Mouse (Mus musculus): ENCODE results near the gene Mfsd6. TPM values are rescaled to one million over a fixed set of nuclear protein-coding genes. Genes with fewer than 3 reads are reported as not detected.

Gene Mfsd6
- polyA plus RNA-seq, 1 experiment from 2014 or later, result 12.1 TPM

DNA sequence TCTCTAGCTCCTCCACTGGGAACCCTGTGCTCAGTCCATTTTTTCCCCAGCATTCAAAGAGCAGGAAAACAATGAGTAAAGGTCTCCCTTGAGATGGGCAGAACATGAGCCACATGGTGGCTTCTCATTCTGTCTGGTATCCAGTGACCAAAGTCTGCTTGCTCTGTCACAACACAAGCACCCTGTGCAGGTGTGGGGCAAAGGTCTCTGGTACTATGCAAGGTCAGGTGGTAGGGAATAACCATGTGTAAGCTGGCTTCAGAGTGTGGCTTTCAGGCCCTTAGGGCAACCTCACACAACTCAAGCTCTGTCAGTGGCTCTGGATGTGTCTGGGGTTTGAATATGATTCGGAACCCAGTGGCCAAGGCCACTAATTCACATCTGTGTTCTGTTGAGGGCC, 22.7 kb upstream of the Mfsd6 start:
- Histone ChIP-seq H3K9ac (ENCODE audit: low read depth, low read length) (no peak overlapping the region), H3K4me2 (ENCODE audit: low read length) (no peak overlapping the region), H3K9me3 (replicated peaks; ENCODE audit: control insufficient read depth, low read length, poor library complexity, severe bottlenecking) (no peaks in the 10 kb centered on the region), H3K4me1 (ENCODE audit: control insufficient read depth, insufficient read depth, low read length) (no peaks in the 10 kb centered on the region), H3K27ac (ENCODE audit: low read length) (no peak overlapping the region), H3K4me3 (ENCODE audit: low read depth, low read length) (no peak overlapping the region), H3K27me3 (ENCODE audit: control insufficient read depth, insufficient read depth, low read depth, low read length) (no peaks in the 10 kb centered on the region), H3K36me3 (ENCODE audit: control insufficient read depth, insufficient read depth, low read length) (no peaks in the 10 kb centered on the region)
- 90% methylated on average over 1 of the region's 1 CpGs for WGBS
- no peak for ATAC-seq

DNA sequence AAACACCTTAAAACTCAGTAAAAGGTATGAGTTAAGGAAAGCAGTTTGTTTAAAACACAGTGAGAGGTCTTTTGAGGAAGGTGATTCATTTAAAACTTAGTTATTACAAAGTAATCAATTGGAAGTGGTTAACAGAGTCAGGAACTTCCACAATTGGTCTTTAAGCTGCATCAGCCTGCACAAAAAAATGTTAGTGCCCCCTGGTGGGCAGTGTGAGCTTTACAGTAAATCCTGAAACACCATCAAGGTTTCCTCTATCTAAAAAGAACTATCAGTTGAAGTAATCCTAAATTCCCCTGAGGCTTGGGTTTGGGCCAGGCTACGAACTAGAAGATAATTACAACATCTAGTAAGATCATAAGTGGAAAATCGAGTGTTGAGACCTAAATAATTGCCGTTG, 21.0 kb upstream of the Mfsd6 start:
- H3K4me3 ChIP-seq (ENCODE audit: low read depth, low read length), result no peak overlapping the region
- H3K27me3 ChIP-seq (ENCODE audit: control insufficient read depth, insufficient read depth, low read depth, low read length), result no peaks in the 10 kb centered on the region
- ATAC-seq, result no peak
- no peak overlapping the region for H3K4me2 ChIP-seq (ENCODE audit: low read length)
- no peaks in the 10 kb centered on the region for H3K4me1 ChIP-seq (ENCODE audit: control insufficient read depth, insufficient read depth, low read length)
- H3K9ac ChIP-seq (ENCODE audit: low read depth, low read length), result no peak overlapping the region
- no peaks in the 10 kb centered on the region for H3K9me3 ChIP-seq (replicated peaks; ENCODE audit: control insufficient read depth, low read length, poor library complexity, severe bottlenecking)
- 23% methylated on average over 3 of the region's 3 CpGs for WGBS
- H3K27ac ChIP-seq (ENCODE audit: low read length), result no peak overlapping the region
- no peaks in the 10 kb centered on the region for H3K36me3 ChIP-seq (ENCODE audit: control insufficient read depth, insufficient read depth, low read length)

DNA sequence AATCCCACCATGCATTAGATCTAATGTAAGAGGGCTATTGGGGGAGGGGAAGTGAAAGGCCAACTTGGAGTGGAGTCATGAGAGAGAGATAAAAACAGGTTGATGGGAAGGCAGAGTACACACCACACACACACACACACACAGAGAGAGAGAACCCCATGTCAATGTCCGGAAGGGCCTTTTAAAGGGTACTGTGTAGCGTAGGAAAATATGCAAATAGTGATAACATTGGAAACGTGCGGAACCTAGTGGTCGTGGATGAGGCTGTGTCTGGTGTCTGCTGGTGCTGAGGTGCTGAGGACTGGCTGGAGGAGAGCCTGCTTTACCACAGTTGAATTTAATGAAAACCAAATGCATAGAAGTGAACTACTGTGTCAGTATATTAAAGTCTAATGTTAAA, 15.3 kb upstream of the Mfsd6 start:
- no peak overlapping the region for H3K4me3 ChIP-seq (ENCODE audit: low read depth, low read length)

DNA sequence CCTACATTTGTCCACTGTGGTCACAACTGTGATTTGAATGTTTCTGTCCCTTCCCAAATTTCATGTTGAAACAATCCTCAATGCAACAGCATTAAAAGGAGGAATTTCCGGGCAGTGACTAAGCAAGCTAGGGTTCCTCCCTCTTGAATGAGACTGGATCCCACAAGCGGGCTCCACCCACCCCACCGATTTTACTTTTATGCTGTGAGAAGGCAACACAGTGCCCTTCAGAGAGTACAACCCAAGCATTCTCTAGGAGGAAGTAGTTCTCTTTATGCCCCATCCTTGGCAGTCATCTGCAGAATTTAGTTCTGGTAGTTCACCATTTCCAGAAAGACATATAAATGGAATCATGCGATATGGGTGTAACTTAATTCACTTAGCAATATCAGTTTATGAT, 6.9 kb upstream of the Mfsd6 start:
- H3K36me3 ChIP-seq (ENCODE audit: control insufficient read depth, insufficient read depth, low read length), result no peaks in the 10 kb centered on the region
- no peak overlapping the region for H3K27ac ChIP-seq (ENCODE audit: low read length)
- no peaks in the 10 kb centered on the region for H3K9me3 ChIP-seq (replicated peaks; ENCODE audit: control insufficient read depth, low read length, poor library complexity, severe bottlenecking)
- H3K4me3 ChIP-seq (ENCODE audit: low read depth, low read length), result no peak overlapping the region
- no peak for ATAC-seq
- H3K27me3 ChIP-seq (ENCODE audit: control insufficient read depth, insufficient read depth, low read depth, low read length), result no peaks in the 10 kb centered on the region
- H3K9ac ChIP-seq (ENCODE audit: low read depth, low read length), result no peak overlapping the region
- no peak overlapping the region for H3K4me2 ChIP-seq (ENCODE audit: low read length)
- no peaks in the 10 kb centered on the region for H3K4me1 ChIP-seq (ENCODE audit: control insufficient read depth, insufficient read depth, low read length)
- 84% methylated on average over 4 of the region's 4 CpGs for WGBS

More for the DNA sequence above, 15.3 kb upstream of the Mfsd6 start:
- ATAC-seq, result no peak
- no peaks in the 10 kb centered on the region for H3K27me3 ChIP-seq (ENCODE audit: control insufficient read depth, insufficient read depth, low read depth, low read length)
- no peak overlapping the region for H3K9ac ChIP-seq (ENCODE audit: low read depth, low read length)
- H3K9me3 ChIP-seq (replicated peaks; ENCODE audit: control insufficient read depth, low read length, poor library complexity, severe bottlenecking), result no peaks in the 10 kb centered on the region
- H3K36me3 ChIP-seq (ENCODE audit: control insufficient read depth, insufficient read depth, low read length), result no peaks in the 10 kb centered on the region
- no peaks in the 10 kb centered on the region for H3K4me1 ChIP-seq (ENCODE audit: control insufficient read depth, insufficient read depth, low read length)
- H3K27ac ChIP-seq (ENCODE audit: low read length), result no peak overlapping the region
- WGBS, result 84% methylated on average over 5 of the region's 5 CpGs
- H3K4me2 ChIP-seq (ENCODE audit: low read length), result no peak overlapping the region

DNA sequence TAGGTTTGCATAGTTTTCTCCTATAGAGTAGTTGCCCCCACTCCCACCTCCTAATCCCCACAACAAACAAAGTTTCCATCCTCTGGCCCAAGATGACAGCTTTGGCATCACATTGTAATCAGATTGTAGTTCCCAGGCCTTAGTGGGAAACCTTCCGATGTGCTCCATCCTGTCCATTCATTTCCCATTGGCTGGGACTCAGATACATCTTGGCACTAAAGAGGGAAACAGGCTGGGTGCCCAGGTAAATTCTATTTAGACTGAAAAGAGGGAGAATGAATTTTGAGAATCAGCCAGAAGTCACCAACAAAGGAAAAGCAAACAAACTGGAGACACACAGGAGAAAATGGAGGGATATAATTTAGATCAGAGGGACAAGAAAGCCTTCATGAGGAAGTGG, 3.0 kb upstream of the Mfsd6 start:
- Histone ChIP-seq H3K36me3 (ENCODE audit: control insufficient read depth, insufficient read depth, low read length) (no peaks in the 10 kb centered on the region), H3K9ac (ENCODE audit: low read depth, low read length) (no peak overlapping the region), H3K4me2 (ENCODE audit: low read length) (no peak overlapping the region), H3K4me3 (ENCODE audit: low read depth, low read length) (no peak overlapping the region), H3K9me3 (replicated peaks; ENCODE audit: control insufficient read depth, low read length, poor library complexity, severe bottlenecking) (no peaks in the 10 kb centered on the region), H3K27me3 (ENCODE audit: control insufficient read depth, insufficient read depth, low read depth, low read length) (no peaks in the 10 kb centered on the region), H3K27ac (ENCODE audit: low read length) (no peak overlapping the region), H3K4me1 (ENCODE audit: control insufficient read depth, insufficient read depth, low read length) (peaks cover 8% of the 10 kb centered on the region; the same call in 1 of the 2 replicates)
- WGBS, result 75% methylated on average over 1 of the region's 1 CpGs
- ATAC-seq, result no peak

DNA sequence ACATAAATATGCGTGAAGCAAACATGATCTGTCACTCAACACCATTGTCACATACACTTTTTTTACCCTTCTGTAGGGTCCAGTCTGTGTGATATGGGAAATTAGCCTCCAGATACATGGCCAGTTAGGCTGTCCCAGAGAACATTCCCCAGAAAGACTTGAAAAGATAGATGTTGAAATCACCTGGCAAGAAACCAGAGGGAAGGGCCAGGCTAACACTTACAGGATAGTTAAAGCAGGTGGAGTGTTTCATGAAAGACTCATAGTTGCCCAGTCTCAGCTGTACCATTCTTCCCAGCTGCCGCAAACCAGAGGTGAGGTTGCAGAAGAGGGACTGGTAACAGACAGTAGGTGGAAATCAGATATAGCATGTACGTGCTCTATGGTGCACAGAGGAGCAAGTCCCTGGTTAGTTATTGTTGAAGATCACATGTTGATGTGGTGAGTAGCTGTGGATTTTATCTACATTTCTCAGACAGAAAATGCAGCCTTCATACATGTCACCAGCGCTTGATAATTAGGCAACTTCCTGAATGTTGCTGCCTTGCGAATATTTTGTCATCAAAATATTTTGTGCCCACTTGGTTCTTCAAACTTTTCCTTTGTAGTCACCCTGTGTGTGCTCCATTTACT, 1.7 kb upstream of the Mfsd6 start:
- Histone ChIP-seq H3K4me2 (ENCODE audit: low read length) (no peak overlapping the region), H3K27me3 (ENCODE audit: control insufficient read depth, insufficient read depth, low read depth, low read length) (no peaks in the 10 kb centered on the region), H3K9me3 (replicated peaks; ENCODE audit: control insufficient read depth, low read length, poor library complexity, severe bottlenecking) (no peaks in the 10 kb centered on the region), H3K36me3 (ENCODE audit: control insufficient read depth, insufficient read depth, low read length) (no peaks in the 10 kb centered on the region), H3K27ac (ENCODE audit: low read length) (no peak overlapping the region), H3K4me1 (ENCODE audit: control insufficient read depth, insufficient read depth, low read length) (peaks cover 10% of the 10 kb centered on the region; the same call in 1 of the 2 replicates), H3K9ac (ENCODE audit: low read depth, low read length) (no peak overlapping the region), H3K4me3 (ENCODE audit: low read depth, low read length) (no peak overlapping the region)
- WGBS, result 92% methylated on average over 5 of the region's 5 CpGs
- no peak for ATAC-seq

DNA sequence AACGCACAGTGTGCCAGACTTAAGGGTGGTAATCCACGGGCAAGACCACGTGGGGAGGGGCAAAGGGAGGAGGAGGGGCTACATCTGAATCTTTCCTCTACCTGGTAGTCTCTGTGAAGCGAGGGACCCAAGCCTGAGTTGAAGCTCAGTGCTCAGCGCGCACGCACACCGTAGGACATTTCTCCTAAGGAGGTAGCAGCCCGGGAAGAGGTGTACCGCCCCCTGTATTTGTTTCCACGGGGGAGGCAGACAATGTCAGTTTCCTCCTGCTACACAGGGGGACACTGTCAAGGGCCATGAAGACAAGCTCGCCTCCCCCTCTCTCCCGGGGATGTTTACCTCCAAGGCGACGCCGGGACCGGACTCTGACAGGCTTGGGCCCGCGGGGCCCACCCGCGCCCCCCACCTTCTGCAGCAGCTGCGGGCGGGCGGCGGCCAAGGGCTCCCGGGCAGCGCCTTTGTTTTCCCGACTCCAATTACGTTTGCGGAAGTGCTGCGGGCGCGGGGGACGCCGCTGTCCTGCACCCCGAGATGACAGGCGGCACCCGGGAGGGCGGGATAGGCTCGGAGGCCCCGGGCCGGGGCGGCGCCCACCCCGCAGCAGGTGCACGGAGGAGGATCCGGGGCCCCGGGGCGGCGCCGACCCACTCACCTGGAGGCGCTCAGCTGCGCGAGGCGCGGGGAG, 749 bp downstream of the Mfsd6 start:
- Histone ChIP-seq H3K9me3 (replicated peaks; ENCODE audit: control insufficient read depth, low read length, poor library complexity, severe bottlenecking) (no peaks in the 10 kb centered on the region), H3K27me3 (ENCODE audit: control insufficient read depth, insufficient read depth, low read depth, low read length) (no peaks in the 10 kb centered on the region), H3K36me3 (ENCODE audit: control insufficient read depth, insufficient read depth, low read length) (no peaks in the 10 kb centered on the region), H3K9ac (ENCODE audit: low read depth, low read length) (peak overlapping the region; percentile 98), H3K27ac (ENCODE audit: low read length) (peak overlapping the region; percentile 94), H3K4me3 (ENCODE audit: low read depth, low read length) (peak overlapping the region; percentile 89), H3K4me2 (ENCODE audit: low read length) (peak overlapping the region; percentile 79), H3K4me1 (ENCODE audit: control insufficient read depth, insufficient read depth, low read length) (peaks cover 21% of the 10 kb centered on the region)
- WGBS, result under 1% methylated on average over 56 of the region's 56 CpGs
- ATAC-seq, result peak; percentile 90

DNA sequence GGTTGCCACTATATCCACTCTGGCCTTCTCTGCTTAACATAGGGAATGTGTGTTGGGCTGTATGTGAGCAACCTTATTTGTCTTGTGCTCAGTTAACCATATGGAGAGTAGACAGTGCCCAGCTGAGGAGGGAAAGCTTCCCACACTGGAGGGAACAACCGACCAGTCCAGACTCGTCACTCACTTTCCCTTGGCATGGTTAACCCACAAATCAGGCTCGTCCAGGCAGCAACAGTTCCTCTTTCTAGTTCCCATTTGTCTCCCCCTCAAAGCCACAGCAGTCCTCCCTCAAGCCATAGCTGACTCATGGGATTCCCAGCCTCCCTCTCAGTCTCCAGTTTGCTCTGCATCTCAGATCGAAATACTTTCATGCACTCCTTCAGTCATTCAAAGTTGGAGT, 4.7 kb downstream of the Mfsd6 start:
- Histone ChIP-seq H3K4me3 (ENCODE audit: low read depth, low read length) (no peak overlapping the region), H3K9me3 (replicated peaks; ENCODE audit: control insufficient read depth, low read length, poor library complexity, severe bottlenecking) (no peaks in the 10 kb centered on the region), H3K27ac (ENCODE audit: low read length) (no peak overlapping the region), H3K4me1 (ENCODE audit: control insufficient read depth, insufficient read depth, low read length) (peaks cover 24% of the 10 kb centered on the region), H3K36me3 (ENCODE audit: control insufficient read depth, insufficient read depth, low read length) (no peaks in the 10 kb centered on the region), H3K27me3 (ENCODE audit: control insufficient read depth, insufficient read depth, low read depth, low read length) (no peaks in the 10 kb centered on the region), H3K9ac (ENCODE audit: low read depth, low read length) (no peak overlapping the region), H3K4me2 (ENCODE audit: low read length) (no peak overlapping the region)
- ATAC-seq, result no peak
- 67% methylated on average over 4 of the region's 4 CpGs for WGBS

DNA sequence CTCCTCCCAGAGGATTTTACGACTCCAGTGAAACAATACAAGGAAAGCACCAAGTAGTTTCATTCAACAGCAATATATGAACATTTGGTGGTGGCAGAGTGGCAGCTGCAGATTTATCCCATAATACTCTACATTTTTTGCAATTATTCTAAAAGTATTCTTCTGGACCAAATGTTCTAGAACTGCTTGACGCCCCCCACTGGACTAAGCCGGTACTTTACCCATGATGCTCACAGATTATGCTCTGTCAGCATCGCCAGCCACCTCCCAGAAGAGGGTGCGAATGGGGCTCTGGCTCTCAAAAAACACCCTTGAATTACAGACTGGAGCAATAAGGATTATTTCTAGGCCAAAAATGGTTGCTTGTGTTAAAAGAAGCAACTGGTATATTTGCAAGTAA, 8.2 kb downstream of the Mfsd6 start:
- no peaks in the 10 kb centered on the region for H3K36me3 ChIP-seq (ENCODE audit: control insufficient read depth, insufficient read depth, low read length)
- H3K4me3 ChIP-seq (ENCODE audit: low read depth, low read length), result no peak overlapping the region
- no peak overlapping the region for H3K27ac ChIP-seq (ENCODE audit: low read length)
- H3K9me3 ChIP-seq (replicated peaks; ENCODE audit: control insufficient read depth, low read length, poor library complexity, severe bottlenecking), result no peaks in the 10 kb centered on the region
- no peak for ATAC-seq
- no peaks in the 10 kb centered on the region for H3K27me3 ChIP-seq (ENCODE audit: control insufficient read depth, insufficient read depth, low read depth, low read length)
- no peak overlapping the region for H3K4me2 ChIP-seq (ENCODE audit: low read length)
- WGBS, result 62% methylated on average over 5 of the region's 5 CpGs
- H3K4me1 ChIP-seq (ENCODE audit: control insufficient read depth, insufficient read depth, low read length), result peaks cover 23% of the 10 kb centered on the region
- no peak overlapping the region for H3K9ac ChIP-seq (ENCODE audit: low read depth, low read length)

Measured in midbrain, embryonic 16.5 days (tissue).